Mouse (Mus musculus) forebrain, postnatal 0 days (tissue): ENCODE results near the gene Adgrv1. TPM values are rescaled to one million over a fixed set of nuclear protein-coding genes. Genes with fewer than 3 reads are reported as not detected.
A peak's percentile ranks its signal among the peaks of the same experiment; 100 is the strongest.

ENCODE experiments used
- ATAC-seq: fragments of 200-750 bp; cut with Nextera tagmentation; 2 replicates; pipeline ENCODE4 v1.8.0; 2017; ENCODE audit warnings: mild to moderate bottlenecking, moderate library complexity
- DNase-seq: peaks from one replicate; pipeline ENCODE4 v3.0.0-alpha.2; 2015
- H3K27ac ChIP-seq: fragments of 300-500 bp; sonication (generic); 2 replicates; pipeline ENCODE4 v1.5.1; 2014; ENCODE audit warnings: low read depth, mild to moderate bottlenecking, antibody characterized with exemption, low read length, moderate library complexity, mixed read lengths
- H3K27me3 ChIP-seq: fragments of 300-500 bp; sonication (generic); 2 replicates; pipeline ENCODE4 v1.6.1; 2014; ENCODE audit warnings: mild to moderate bottlenecking, low read length, mixed read lengths; ENCODE audit not compliant: insufficient read depth
- H3K36me3 ChIP-seq: fragments of 300-500 bp; sonication (generic); 2 replicates; pipeline ENCODE4 v1.6.1; 2014; ENCODE audit warnings: mild to moderate bottlenecking, moderate library complexity; ENCODE audit not compliant: insufficient read depth
- H3K4me1 ChIP-seq: fragments of 300-500 bp; sonication (generic); 2 replicates; pipeline ENCODE4 v1.6.1; 2014; ENCODE audit warnings: antibody characterized with exemption; ENCODE audit not compliant: insufficient read depth
- H3K4me2 ChIP-seq: fragments of 300-500 bp; sonication (generic); 2 replicates; pipeline ENCODE4 v1.6.1; 2014; ENCODE audit warnings: low read depth, mild to moderate bottlenecking, moderate library complexity
- H3K4me3 ChIP-seq: fragments of 300-500 bp; sonication (generic); 2 replicates; pipeline ENCODE4 v1.5.1; 2014; ENCODE audit warnings: low read depth, low read length, mixed read lengths
- H3K9ac ChIP-seq: fragments of 300-500 bp; sonication (generic); 2 replicates; pipeline ENCODE4 v1.6.1; 2014; ENCODE audit warnings: mild to moderate bottlenecking
- H3K9me3 ChIP-seq: fragments of 300-500 bp; sonication (generic); 2 replicates; pipeline ENCODE4 v1.6.1; 2016; ENCODE audit warnings: low read length
- CTCF ChIP-seq: sonication (generic); IDR thresholded peaks from 2 replicates; pipeline ENCODE4 v1.5.1; 2016; ENCODE audit warnings: antibody characterized with exemption, control low read depth, low read depth
- WGBS: fragments of 180-500 bp; shearing (Covaris S2); extraction: QIAGEN DNeasy Blood & Tissue Kit; methylation state at CpG from one replicate; pipeline ENCODE4 v1.1.7; 2014; 5-methylcytosine and 5-hydroxymethylcytosine counted together
- polyA plus RNA-seq: library from polyadenylated mRNA; unstranded; fragments of >200 nt; fragmentation: Nextera tagmentation; extraction: Ambion mirVana; gene quantifications from 2 replicates; pipeline ENCODE4 v1.2.1, GENCODE M21; 2015
- total RNA-seq: library from RNA; depleted of rRNA; stranded (reverse); fragments of >200 nt; gene quantifications from 2 replicates; pipeline ENCODE4 v1.2.3, GENCODE M21; 2014

The Adgrv1 gene
- total and polyA plus RNA-seq, 2 experiments from 2014 or later, result 6.1 to 13.5 TPM

DNA sequence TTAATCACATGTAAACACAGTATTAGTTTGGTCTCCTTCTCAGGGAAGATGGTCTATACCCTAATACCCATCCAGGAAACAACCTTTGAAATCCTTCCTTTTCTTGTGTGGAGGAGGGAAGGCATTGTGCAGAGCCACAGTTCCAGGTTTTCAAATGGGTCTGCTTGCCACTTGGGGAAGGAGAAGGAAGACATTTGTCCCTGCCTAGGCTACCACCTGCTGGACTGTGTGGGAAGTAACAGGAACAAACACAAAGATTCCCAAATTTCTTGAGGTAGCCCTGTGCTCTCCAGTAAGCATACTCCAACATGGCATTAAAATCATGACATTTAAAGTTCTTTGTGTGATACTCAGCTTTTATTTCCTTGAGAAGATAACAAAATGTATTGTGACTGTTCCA is 477.6 kb downstream of the Adgrv1 start:
- H3K36me3 ChIP-seq, result no peaks in the 10 kb centered on the region
- no peak overlapping the region for H3K4me2 ChIP-seq
- no peaks in the 10 kb centered on the region for H3K27me3 ChIP-seq
- H3K4me3 ChIP-seq, result no peak overlapping the region
- no peaks in the 10 kb centered on the region for H3K9me3 ChIP-seq
- ATAC-seq (peak; percentile 72), DNase-seq (peak; percentile 57)
- no peaks in the 10 kb centered on the region for H3K4me1 ChIP-seq
- H3K27ac ChIP-seq, result no peak overlapping the region
- TF ChIP-seq CTCF, result peak; percentile 73
- H3K9ac ChIP-seq, result no peak overlapping the region

- 81% methylated on average over 1 of the region's 1 CpGs for WGBS
- Histone ChIP-seq H3K27ac (no peak overlapping the region), H3K9me3 (no peaks in the 10 kb centered on the region), H3K4me3 (no peak overlapping the region), H3K4me2 (no peak overlapping the region), H3K27me3 (no peaks in the 10 kb centered on the region), H3K9ac (no peak overlapping the region), H3K36me3 (no peaks in the 10 kb centered on the region), H3K4me1 (no peaks in the 10 kb centered on the region)
- DNase-seq, result no peak
- no peak for ATAC-seq
- TF ChIP-seq CTCF, result no peak
Observed at GRCm38 (mm10) chr13:81144434-81144833, 488.5 kb downstream of the Adgrv1 start.

DNA sequence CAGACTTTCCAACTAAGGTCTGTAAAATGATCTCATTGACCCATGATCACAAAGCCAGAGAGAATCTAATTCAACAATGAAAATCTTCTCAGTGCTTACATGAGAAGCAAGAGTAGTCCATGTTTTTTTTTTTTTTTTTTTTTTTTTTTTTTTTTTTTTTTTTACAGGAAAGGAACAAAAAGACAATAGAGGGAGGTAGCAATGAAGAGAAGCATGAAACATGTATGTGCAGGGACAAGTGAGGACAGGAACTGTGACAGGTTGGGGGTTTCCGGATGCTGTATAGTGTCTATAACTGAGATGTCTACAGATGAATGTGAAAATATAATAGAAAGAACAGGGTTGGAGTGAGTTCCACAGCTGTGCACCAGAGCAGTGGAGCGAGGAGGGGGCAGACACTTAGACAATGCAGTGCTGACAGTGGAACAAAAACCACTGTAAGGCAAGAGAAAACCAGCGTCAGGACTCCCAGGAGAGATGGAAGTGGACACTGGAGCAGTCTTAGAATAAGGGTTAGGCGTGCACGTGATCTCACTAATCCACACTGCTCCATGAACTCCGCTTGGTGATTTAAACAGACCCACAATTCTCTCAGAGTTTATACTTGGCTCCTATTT is 490.6 kb downstream of the Adgrv1 start:
- DNase-seq (no peak), ATAC-seq (peak; percentile 27; the same call in 1 of the 2 replicates)
- H3K9ac ChIP-seq, result no peak overlapping the region
- H3K4me3 ChIP-seq, result no peak overlapping the region
- no peak for TF ChIP-seq CTCF
- no peaks in the 10 kb centered on the region for H3K4me1 ChIP-seq
- no peaks in the 10 kb centered on the region for H3K27me3 ChIP-seq
- no peaks in the 10 kb centered on the region for H3K9me3 ChIP-seq
- H3K4me2 ChIP-seq, result no peak overlapping the region
- H3K27ac ChIP-seq, result no peak overlapping the region
- H3K36me3 ChIP-seq, result no peaks in the 10 kb centered on the region
- WGBS, result 49% methylated on average over 6 of the region's 6 CpGs

- Histone ChIP-seq H3K9me3 (no peaks in the 10 kb centered on the region), H3K9ac (no peak overlapping the region), H3K27ac (no peak overlapping the region), H3K4me2 (no peak overlapping the region), H3K36me3 (no peaks in the 10 kb centered on the region), H3K4me1 (no peaks in the 10 kb centered on the region), H3K4me3 (no peak overlapping the region), H3K27me3 (no peaks in the 10 kb centered on the region)
- ATAC-seq (peak; percentile 74), DNase-seq (peak; percentile 14)
- 31% methylated on average over 11 of the region's 11 CpGs for WGBS
- no peak for TF ChIP-seq CTCF
Observed at GRCm38 (mm10) chr13:81136652-81137422, 496.1 kb downstream of the Adgrv1 start.

- Histone ChIP-seq H3K4me2 (peak overlapping the region; percentile 5; the same call in 1 of the 2 replicates), H3K9me3 (no peaks in the 10 kb centered on the region), H3K27me3 (no peaks in the 10 kb centered on the region), H3K4me1 (no peaks in the 10 kb centered on the region), H3K4me3 (no peak overlapping the region), H3K27ac (no peak overlapping the region), H3K9ac (no peak overlapping the region), H3K36me3 (no peaks in the 10 kb centered on the region)
- no peak for TF ChIP-seq CTCF
- WGBS, result 36% methylated on average over 10 of the region's 10 CpGs
- DNase-seq (no peak), ATAC-seq (peak; percentile 34)
Observed at GRCm38 (mm10) chr13:81135953-81136352, 497.0 kb downstream of the Adgrv1 start.

DNA sequence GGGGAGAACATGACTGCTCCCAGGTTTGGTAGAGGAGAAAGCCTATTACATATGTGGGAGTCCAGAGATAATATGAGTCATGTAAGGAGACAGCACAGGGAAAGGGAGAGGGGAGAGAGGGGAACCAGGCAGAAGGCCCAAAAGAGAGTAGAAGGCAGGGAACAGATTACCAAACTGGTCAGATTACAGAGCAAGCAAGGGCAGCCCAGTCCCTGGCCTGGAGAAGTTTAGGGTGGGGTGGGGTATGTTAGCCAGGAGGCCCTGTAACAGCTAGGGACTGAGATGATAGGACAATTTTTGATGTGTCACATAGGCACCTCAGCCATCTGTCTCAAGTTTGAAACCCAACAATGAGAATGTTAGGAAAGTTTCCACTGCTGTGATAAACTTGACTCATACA is 498.5 kb downstream of the Adgrv1 start:
- Histone ChIP-seq H3K4me3 (no peak overlapping the region), H3K27me3 (no peaks in the 10 kb centered on the region), H3K27ac (no peak overlapping the region), H3K9ac (no peak overlapping the region), H3K9me3 (no peaks in the 10 kb centered on the region), H3K36me3 (no peaks in the 10 kb centered on the region), H3K4me2 (no peak overlapping the region), H3K4me1 (no peaks in the 10 kb centered on the region)
- no peak for DNase-seq
- TF ChIP-seq CTCF, result no peak
- no peak for ATAC-seq

DNA sequence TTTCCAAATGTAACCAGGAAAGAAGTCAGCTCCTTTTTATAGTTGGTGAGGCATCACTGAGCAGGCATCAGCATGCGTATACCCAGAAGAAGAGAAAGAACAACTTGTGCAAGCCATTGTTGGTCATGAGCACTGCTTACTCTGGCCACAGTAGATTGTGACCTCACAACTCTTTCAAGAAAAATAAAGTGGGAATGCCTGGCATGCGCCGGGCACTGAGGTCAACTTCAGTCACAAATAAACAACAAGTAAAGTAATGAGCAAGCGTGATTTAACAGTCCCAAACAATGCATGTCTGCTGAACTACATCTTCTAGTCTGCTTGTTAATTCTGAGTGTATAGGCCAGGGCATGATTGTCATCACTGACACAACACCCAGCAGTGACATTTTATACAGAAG is 499.6 kb downstream of the Adgrv1 start:
- no peak overlapping the region for H3K27ac ChIP-seq
- H3K36me3 ChIP-seq, result no peaks in the 10 kb centered on the region
- DNase-seq (no peak), ATAC-seq (no peak)
- no peak overlapping the region for H3K4me2 ChIP-seq
- no peak for TF ChIP-seq CTCF
- H3K4me1 ChIP-seq, result no peaks in the 10 kb centered on the region
- no peak overlapping the region for H3K4me3 ChIP-seq
- H3K9ac ChIP-seq, result no peak overlapping the region
- no peaks in the 10 kb centered on the region for H3K27me3 ChIP-seq
- WGBS, result 50% methylated on average over 4 of the region's 4 CpGs
- no peaks in the 10 kb centered on the region for H3K9me3 ChIP-seq
